Mouse (Mus musculus): ENCODE data around the gene Baz2b. TPM values are rescaled to one million over a fixed set of nuclear protein-coding genes. Genes with fewer than 3 reads are reported as not detected.

Baz2b gene
- polyA plus RNA-seq, 1 experiment, result 7.0 TPM

- WGBS, result 52% methylated on average over 5 of the region's 5 CpGs
- DNase-seq (ENCODE audit: low read depth, low spot score), result peak; percentile 21
Observed at GRCm38 (mm10) chr2:60065415-60065814, 144.2 kb downstream of the Baz2b start.

GRCm38 (mm10) chr2:60060185-60060775, 149.4 kb downstream of the Baz2b start:
- WGBS, result 68% methylated on average over 1 of the region's 1 CpGs
- no peak for DNase-seq (ENCODE audit: low read depth, low spot score)

GRCm38 (mm10) chr2:60059300-60059699, 150.3 kb downstream of the Baz2b start:
- DNase-seq (ENCODE audit: low read depth, low spot score), result no peak
- WGBS, result 86% methylated on average over 5 of the region's 5 CpGs

GRCm38 (mm10) chr2:60056043-60056442, 153.6 kb downstream of the Baz2b start:
- 25% methylated on average over 4 of the region's 4 CpGs for WGBS
- no peak for DNase-seq (ENCODE audit: low read depth, low spot score)

GRCm38 (mm10) chr2:60054808-60055535, 154.7 kb downstream of the Baz2b start:
- whole genome bisulfite sequencing, result 75% methylated on average over 10 of the region's 10 CpGs

GRCm38 (mm10) chr2:60053222-60054010, 156.2 kb downstream of the Baz2b start:
- DNase-seq (ENCODE audit: low read depth, low spot score), result no peak
- 92% methylated on average over 11 of the region's 11 CpGs for WGBS

More at GRCm38 (mm10) chr2:60054808-60055535, 154.7 kb downstream of the Baz2b start:
- no peak for DNase-seq (ENCODE audit: low read depth, low spot score)

GRCm38 (mm10) chr2:60050667-60051460, 158.8 kb downstream of the Baz2b start:
- WGBS, result 84% methylated on average over 9 of the region's 9 CpGs
- DNase-seq (ENCODE audit: low read depth, low spot score), result no peak

GRCm38 (mm10) chr2:60049889-60050288, 159.8 kb downstream of the Baz2b start:
- 86% methylated on average over 4 of the region's 4 CpGs for WGBS

GRCm38 (mm10) chr2:60049351-60049750, 160.3 kb downstream of the Baz2b start:
- 91% methylated on average over 9 of the region's 9 CpGs for WGBS
- no peak for DNase-seq (ENCODE audit: low read depth, low spot score)

More at GRCm38 (mm10) chr2:60049889-60050288, 159.8 kb downstream of the Baz2b start:
- DNase-seq (ENCODE audit: low read depth, low spot score), result no peak

GRCm38 (mm10) chr2:60045995-60046394, 163.6 kb downstream of the Baz2b start:
- WGBS, result 12% methylated on average over 1 of the region's 1 CpGs

GRCm38 (mm10) chr2:60044988-60045387, 164.7 kb downstream of the Baz2b start:
- DNase-seq (ENCODE audit: low read depth, low spot score), result no peak

More at GRCm38 (mm10) chr2:60045995-60046394, 163.6 kb downstream of the Baz2b start:
- DNase-seq (ENCODE audit: low read depth, low spot score), result no peak

GRCm38 (mm10) chr2:60044540-60044939, 165.1 kb downstream of the Baz2b start:
- no peak for DNase-seq (ENCODE audit: low read depth, low spot score)

GRCm38 (mm10) chr2:60042699-60043098, 166.9 kb downstream of the Baz2b start:
- no peak for DNase-seq (ENCODE audit: low read depth, low spot score)
- WGBS, result 70% methylated on average over 12 of the region's 12 CpGs

More at GRCm38 (mm10) chr2:60044540-60044939, 165.1 kb downstream of the Baz2b start:
- 74% methylated on average over 2 of the region's 2 CpGs for WGBS

- no peak for DNase-seq (ENCODE audit: low read depth, low spot score)
- 50% methylated on average over 4 of the region's 4 CpGs for WGBS
Observed at GRCm38 (mm10) chr2:60041485-60042274, 168.0 kb downstream of the Baz2b start.

- no peak for DNase-seq (ENCODE audit: low read depth, low spot score)
- WGBS, result 80% methylated on average over 3 of the region's 3 CpGs
Observed at GRCm38 (mm10) chr2:60040162-60040561, 169.5 kb downstream of the Baz2b start.

GRCm38 (mm10) chr2:60037011-60037551, 172.6 kb downstream of the Baz2b start:
- 15% methylated on average over 19 of the region's 19 CpGs for whole genome bisulfite sequencing
- DNase-seq (ENCODE audit: low read depth, low spot score), result no peak

GRCm38 (mm10) chr2:60036361-60036760, 173.3 kb downstream of the Baz2b start:
- 31% methylated on average over 3 of the region's 3 CpGs for WGBS
- no peak for DNase-seq (ENCODE audit: low read depth, low spot score)

GRCm38 (mm10) chr2:60030991-60031390, 178.6 kb downstream of the Baz2b start:
- no peak for DNase-seq (ENCODE audit: low read depth, low spot score)
- WGBS, result 86% methylated on average over 3 of the region's 3 CpGs

- DNase-seq (ENCODE audit: low read depth, low spot score), result no peak
- 70% methylated on average over 5 of the region's 5 CpGs for WGBS
Observed at GRCm38 (mm10) chr2:60029020-60029419, 180.6 kb downstream of the Baz2b start.
